Mouse (Mus musculus) monocyte, adult 2 months (primary cell): ENCODE data around the gene Gimap1.

ENCODE experiments used
- DNase-seq, 2 experiments: peaks; one replicate each; pipeline ENCODE4 v3.0.0; 2022; ENCODE audit warnings: low spot score in 2 of 2, low read depth in 1 of 2

Gimap1 gene

DNA sequence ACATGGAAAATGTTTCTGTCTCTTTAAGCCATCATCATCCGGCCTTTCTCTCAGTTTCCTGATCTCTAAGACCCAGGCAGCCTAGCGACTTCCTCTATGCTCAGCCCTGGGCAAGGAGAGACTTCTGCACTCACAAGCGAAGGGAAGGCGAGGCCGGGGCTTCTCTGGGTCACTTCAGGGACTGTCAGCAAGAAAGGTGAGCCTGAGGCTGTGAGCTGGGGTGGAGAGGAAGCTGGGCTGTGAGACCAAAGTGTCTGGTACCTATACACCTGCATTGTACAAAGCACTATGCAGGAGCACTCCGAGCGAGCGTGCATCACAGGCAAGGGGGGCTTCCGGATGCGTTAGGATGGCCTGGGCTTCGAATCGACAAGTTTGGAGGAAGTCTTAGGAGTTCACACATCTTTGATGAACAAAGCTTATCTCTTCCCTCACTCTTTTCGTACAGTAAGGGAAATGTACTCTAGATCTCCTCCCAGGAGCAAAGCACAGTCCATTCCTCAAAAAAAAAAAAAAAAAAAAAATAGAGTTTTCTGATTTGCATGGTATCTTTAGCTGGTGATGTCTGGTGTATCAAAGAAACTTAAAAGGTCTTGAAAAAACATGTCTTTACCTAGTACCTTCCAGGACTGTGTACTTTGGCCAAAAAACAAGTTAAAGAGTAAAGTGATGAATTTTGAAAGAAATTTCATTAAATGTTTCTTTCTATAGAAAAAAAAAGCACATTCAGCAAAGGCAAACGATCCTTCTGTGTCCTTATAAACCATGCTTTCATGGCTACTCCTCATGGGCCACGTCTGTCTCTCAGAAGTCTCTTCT is at the start of gene Gimap1:
Gimap1 (plus strand) TSS at position 94 of the 819 bp plus-strand sequence.
- no peak for DNase-seq

DNA sequence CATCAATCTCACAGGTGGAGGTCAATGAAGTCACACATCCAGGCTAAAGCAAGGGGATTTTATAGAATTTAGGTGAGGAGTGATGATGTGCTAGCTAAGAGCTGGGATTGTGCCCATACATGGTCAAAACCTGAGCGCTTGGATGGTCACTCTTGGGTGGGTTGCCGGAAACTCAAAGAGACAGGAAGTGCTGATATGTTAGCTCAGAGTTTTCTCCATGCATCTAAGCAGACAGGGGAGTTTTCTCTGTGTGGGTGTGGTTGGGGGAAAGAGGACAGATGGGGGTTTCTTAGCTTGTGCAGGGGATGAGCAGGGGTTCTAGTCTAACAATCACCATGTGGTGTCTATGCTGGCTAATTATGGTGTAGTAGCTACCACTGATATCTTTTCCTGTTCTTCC is 49.5 kb upstream of the Gimap1 start:
- no peak for DNase-seq

DNA sequence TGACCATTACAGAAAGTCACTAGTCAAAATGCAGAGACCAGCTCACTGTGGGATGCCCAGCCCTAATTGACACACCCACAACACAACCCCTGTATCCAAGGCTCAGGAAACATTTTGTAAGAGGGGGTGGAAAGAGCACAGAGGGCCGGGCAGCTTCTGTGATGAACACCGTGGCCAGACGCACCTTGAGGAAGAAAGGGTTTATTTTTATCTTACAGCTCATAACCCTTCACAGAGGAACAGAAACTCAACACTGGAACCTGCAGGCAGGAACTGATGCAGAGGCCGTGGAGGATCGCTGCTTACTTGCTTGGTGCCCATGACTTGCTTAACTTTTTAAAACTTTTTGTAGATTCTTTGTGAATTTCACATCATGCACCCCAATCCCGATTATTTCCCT is 45.9 kb upstream of the Gimap1 start:
- DNase-seq, result no peak

DNA sequence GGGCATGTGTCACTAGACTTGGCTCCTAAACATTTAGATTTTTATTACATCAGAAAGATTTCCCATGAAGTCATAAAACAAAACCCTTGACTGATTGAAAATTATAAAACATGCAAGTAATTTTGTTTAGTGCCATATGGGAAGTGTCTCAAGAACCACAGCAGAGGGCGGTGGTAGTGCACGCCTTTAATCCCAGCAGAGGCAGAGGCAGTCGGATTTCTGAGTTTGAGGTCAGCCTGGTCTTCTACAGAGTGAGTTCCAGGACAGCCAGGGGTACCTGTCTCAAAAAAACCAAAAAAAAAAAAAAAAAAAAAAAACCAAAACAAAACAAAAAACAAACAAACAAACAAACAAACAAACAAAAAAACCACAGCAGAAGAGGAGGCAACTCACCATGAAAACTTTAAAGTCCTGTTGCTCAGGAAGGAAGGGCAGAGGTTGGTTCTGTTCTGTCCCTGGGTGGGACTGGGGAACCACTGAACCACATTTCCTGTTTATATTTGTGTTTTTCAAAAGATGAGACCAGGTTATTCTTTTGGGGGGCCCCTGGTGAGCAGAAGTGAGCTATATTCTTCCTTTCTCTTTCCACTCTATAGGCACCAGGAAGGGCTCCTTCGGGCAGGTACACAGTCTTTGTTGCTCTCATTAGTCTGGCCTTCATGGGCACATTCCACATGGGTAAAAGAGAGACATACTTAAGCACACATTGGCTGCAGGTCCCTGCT is 41.9 kb upstream of the Gimap1 start:
- no peak for DNase-seq

DNA sequence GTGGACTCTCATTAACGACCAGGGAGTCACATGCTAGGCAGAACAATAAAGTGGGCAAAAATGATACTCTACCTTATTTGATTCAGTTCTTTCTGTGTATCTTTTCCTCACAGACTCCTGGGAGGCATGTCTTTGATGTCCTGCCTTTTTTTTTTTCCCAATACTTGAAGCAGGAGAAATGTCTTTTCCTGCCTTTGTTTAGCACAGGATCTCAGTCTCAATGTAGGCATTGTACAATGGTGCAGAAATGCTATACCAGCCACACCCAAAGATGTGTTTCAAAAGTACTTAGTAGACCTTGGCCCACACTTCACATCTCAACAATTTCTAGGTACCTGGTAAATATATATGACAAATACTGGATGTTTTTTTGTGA is 41.3 kb upstream of the Gimap1 start:
- DNase-seq, result no peak

DNA sequence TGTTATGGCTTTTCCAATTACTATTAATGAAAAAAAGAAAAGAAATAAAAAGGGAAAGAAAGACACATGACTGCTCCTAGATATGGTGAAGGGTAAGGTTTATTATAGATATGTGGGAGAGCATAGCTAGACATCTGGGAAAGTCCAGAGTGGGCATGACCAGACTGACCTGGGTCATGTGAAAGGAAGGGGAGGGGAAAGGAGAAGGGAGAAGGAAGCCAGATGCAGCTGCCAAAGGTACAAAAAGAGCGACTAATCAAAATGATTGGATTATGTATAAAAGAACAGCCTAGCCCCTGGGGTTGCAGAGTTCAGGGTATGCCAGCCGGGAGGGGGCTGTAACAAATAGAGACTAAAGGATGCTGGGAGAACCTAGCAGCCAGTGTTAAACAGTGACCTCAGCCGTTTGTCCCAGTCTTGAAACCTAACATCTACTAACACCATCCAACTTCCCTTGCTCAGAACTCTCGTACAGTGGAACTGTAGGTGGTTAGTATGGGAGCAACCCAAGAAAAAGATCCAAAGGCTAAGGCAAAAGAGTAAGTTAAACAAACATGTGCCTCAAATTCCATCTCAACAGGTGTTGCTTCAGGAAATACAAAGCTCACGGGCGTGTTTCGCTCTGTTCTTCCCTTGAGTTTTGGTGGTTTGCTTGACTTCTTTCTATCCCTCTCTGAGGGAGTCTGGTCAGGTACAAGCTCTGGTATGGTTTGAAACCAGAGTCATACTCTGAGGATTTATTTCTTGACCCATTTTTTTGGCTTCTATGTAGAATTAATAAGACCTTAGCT is 40.6 kb upstream of the Gimap1 start:
- DNase-seq, result no peak

DNA sequence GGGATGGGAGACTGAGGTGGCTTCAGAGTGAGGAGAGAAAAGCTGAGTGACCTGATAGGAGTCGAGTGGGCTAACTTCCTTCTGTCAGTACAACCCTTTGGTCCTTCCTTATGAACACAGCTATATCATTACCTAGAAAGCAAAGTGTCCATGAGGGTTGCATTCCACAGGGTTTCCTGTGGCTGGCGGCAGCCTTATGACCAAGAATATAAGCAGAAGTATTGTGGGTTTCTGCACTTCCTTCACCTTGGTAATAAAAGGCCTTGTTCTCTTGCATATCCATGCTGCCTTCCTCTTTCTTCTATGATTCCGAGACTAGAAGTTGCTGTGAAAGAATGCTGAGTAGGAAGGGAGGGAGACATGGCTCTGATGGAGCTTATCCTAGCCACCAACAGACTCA is 40.0 kb upstream of the Gimap1 start:
- no peak for DNase-seq

DNA sequence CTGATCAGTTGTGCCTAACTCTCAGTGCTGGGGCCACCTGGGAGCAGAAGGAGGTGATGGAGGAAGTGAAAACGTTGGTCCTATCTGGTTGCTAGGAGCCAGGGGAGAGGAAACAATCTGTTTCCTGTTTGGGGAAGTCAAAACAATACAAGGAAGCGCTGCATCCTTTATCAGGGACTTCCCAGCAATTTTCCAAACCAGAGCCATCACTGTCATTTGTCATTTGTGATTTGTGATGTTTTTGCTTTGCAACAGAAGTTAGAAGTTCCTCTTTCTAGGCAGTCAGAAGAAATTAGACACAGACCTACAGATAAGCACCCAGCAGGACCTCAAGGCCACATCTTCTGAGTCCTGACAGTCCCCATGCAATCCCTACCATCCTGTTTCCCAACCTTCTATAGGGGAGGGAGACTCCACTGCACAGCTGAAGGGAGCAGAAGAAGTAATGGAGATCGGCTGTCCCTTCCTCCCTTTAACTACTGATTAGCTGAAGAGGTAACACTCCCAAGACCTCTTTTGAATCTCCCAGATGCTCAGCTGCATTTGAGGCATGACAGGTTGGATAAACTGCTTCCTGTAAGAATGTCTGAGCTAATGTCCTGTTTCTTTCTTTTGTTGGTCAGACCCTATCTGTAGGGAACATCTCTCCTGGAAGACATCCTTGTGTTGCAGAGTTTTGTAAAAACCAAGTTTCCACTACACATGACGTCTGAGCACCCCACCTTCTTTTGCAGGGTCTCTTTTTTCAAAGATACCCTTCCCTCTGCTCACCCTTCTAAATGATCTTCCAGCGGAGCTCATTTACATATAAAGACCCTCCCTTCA is 38.4 kb upstream of the Gimap1 start:
- no peak for DNase-seq

DNA sequence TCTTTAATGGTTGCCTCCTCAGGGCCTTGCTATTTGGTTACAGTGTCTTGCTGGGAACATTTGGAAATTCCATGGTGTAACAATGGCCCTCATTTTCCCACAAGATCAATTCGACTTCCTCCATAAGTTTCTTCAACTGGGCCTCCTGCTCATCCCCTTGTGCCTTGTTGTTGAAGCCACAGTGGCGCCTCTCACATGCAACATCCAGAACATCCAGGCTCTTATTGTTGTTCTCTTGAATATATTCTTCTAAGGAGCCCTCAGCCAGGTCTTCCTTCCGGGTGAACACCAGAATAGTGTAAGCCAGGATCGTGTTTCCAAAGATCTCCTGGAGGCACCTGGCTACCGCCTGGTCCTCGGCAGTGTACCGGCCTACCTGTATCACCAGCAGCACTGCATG is 36.7 kb upstream of the Gimap1 start:
- DNase-seq, result no peak

DNA sequence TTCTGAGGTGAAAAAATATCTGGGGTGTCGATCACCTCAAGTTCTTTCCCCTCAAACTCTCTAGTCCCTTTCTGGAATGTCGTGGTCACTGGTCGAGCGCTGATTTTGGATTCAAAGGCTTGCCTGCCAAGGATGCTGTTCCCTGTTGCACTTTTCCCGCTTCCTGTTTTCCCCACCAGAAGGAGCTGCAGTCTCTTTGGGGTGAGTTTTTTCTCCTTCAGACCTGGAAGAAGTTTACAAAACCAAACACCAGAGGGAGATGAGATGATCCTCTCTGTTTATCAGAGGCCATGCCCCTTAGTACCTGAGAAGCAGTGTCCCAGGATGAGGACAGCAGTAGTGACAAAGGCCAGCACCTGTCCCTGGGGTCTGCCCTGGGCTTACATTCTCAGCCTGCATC is 36.3 kb upstream of the Gimap1 start:
- no peak for DNase-seq

DNA sequence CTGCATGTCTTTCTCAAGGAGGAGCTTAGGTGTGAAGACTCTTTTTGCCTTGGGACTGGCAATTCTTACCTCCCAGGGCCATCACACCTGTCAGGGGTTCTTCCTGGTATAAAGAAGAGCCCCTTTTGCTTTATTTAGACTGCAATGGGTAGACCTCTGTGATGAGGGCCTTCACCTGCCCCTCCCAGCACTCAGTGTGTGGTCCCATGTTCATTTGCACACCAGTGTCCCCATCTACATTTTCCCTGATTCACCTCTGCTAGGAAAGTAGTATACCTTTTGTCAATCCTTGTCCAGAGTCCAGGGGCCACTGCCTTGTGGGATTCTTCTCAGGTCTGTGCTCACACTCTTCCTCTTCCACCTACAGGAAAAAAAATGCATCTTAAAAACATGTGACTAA is 34.7 kb upstream of the Gimap1 start:
- no peak for DNase-seq

DNA sequence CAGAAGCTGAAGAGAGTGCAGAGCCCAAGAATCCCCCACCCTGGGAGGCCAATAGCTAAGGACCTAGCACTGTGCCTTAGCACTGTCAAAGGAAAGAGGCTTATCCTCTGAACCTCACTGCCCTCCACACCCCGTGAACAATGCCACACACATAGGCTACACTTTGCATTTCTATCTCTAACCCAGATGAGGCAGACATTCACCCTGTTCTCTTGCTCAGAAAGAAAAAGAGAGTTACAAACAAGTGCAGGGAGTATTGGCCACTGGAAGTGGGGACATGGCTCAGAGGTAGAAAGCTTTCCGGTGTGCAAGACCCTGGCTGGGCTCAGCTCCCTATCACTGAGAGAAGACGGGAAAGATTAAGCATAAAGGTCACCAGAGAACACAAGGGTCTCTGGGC is 32.7 kb upstream of the Gimap1 start:
- no peak for DNase-seq

DNA sequence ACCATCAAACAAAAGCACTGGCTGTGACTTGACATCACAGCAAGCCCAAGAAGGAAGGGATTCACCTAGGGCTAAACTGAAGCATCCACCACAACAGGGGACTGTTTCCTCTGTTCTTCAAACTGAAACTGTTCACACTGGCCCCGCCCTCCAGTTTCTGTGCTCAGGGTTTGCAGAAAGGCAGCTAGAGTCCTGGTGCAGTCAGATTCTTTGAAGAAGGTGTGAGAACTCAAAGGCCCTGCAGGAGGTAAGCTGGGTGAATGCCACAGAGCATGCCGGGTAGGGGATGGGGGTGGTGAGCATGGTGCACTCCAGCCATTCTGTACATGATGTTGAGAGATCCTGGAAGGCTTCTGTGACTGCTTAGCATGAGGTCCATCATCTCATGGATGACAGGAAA is 20.4 kb upstream of the Gimap1 start, which contains the start of the genes Gm28053 and Gimap7:
Gm28053 (plus strand) TSS at position 153 of the 400 bp plus-strand sequence.
Gimap7 (plus strand) TSS at position 167 of the 400 bp plus-strand sequence.
- no peak for DNase-seq

DNA sequence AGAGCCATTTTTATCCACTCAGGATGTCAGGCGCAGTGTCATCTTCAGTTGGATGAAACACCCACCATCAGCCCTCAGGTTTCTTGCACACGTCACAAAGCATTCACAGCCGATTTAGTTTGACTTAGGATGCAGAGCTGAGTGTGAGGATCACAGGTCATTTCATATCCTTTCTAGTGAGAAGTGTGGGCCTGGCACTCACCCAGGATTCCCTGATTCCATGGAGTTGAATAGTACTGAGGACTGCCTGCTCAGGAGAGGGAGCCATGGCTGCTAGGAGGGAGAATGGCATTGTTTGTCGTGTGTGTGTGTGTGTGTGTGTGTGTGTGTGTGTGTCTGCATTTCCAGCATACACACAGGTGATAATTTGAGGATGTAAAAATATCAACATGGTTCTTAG is 18.5 kb upstream of the Gimap1 start:
- no peak for DNase-seq

DNA sequence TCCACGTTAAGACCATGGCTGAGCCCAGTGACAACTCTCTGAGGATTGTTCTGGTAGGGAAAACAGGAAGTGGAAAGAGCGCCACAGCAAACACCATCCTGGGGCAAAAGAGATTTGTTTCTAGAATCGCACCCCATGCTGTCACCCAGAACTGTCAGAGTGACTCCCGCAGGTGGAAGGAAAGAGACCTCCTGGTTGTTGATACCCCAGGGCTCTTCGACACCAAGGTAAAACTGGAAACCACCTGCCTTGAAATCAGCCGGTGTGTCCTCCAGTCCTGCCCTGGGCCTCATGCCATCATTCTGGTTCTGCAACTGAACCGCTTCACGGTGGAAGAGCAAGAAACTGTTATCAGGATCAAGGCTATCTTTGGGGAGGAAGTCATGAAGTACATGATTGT is 15.4 kb upstream of the Gimap1 start:
- no peak for DNase-seq

DNA sequence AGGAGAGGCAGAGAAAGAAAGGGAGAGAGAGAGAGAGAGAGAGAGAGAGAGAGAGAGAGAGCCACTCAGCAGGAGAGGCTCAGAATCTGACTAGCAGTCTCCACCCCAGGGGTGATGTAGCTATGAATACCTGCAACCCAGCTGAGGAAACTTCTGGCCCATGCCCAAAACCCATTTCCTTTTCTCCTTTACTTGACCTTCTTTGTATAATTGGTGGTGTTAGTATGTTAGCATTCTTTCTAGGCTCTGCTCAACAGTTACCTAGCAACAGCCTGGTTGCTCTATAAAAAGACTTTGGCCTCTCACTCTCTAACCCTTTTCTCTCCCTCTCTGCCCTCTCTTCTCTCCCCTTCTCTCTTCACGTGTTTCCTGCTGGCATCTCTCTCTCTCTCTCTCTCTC is 13.4 kb upstream of the Gimap1 start:
- DNase-seq, result no peak

DNA sequence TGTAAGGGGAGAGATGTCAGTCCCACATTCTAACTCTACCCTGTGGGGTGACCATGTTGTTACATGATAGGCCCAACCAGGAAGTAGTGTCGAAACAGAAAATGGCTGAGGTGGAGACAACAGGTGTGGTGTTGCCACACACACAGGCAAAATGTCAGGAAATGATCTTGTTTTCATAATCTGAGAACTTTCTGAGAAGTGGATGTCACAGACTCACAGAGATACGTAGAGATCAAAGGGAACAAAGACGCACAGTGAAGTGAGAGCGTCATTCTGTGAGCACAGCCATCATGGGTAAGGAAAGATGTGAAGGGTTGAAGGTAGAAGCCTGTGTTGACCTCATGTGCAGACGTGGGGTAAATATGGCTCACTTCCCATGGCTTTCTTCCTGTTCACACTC is 11.1 kb upstream of the Gimap1 start:
- no peak for DNase-seq

DNA sequence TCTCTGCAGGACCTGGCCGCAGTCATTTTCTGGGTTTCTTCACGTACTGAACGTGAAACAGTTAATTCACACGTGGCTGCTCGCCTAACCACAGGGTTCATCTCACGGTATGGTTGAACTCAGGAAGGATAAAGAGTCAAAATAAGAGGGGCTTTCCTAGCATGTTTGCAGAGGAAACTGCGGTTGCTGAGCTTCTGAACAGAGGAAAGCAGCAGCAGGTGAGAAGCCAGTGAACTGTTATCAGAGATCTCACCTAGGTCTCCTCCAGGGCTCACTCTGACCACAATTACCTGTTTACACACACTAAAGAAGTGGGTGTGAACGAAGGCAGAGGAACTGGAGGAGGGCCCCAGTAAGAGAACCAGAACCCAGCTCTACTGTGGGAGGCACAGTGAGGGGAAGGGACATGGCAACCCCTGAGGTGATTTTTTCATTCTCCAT is 6.0 kb upstream of the Gimap1 start:
- no peak for DNase-seq

DNA sequence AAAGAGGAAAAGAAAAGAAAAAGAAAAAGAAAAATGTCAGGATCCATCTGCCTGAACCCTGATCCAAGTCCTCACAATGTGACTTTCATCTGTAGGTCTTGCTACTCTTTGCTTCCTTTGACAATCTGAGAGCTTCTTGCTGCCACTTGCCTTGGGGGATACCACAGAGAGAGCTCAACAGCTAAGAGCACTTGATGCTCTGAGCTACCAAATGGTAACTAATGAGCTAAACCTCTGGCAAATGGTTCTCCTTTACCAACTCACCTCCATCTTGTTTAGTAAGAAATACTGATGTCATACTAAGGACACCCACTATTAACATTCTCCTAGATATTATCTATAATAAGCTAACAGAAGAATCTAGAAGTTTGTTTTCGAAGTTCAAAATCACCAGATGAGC is 5.2 kb upstream of the Gimap1 start:
- DNase-seq, result no peak

DNA sequence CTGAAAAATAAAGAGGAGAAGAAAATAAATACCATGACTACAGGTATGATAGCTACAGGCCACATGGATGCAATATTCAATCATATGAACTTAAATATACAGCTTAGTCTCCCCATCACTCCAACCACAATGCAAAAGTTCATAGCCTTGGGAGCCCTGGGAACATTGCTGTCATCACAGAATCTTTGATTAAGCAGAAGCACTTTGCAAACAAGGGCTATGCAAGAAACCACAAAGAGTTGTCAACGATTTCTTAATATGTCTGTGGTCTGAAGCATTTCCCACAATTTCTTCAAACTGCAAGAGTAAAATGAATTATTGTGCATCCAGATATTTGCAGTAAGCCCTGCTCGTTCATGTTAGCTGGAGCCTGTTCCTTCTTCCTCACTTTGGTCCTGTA is 1.8 kb upstream of the Gimap1 start:
- no peak for DNase-seq

DNA sequence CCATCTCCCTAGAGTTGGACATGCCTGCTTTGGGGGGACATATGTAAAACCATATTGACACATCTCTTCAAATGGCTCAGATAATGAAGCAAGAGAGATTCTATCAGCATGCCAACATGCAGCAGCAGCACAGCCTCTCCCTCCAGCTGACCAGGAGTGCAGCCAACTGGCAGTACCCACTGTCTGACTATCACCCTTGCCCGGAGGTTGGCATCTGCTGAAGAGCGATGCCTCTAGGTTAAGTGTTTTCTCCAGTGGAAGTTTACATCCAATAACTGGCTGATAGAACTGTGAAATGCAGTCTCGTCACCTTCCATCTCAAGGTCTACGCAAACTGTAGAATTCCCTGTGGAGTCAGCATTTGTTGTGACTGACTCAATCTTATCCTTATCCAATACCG is 1.2 kb upstream of the Gimap1 start:
- no peak for DNase-seq
